Mouse (Mus musculus) MEL (cell line): ENCODE data around the gene Chmp1a.

Source experiments
- CTCF ChIP-seq, 3 experiments: IDR thresholded peaks in 2 of 3; conservative IDR thresholded peaks in 1 of 3; 2 replicates each; pipeline ENCODE4 v1.5.1; 2011 to 2012; ENCODE audit warnings: low read length in 3 of 3, low read depth in 2 of 3, mild to moderate bottlenecking in 2 of 3, improper control_type of control experiment in 1 of 3, inconsistent platforms in 1 of 3, mixed read lengths in 1 of 3, moderate library complexity in 1 of 3; ENCODE audit not compliant: control insufficient read depth in 1 of 3, insufficient read depth in 1 of 3, poor library complexity in 1 of 3, severe bottlenecking in 1 of 3
- JUND ChIP-seq: IDR thresholded peaks from 2 replicates; pipeline ENCODE4 v1.6.1; 2011; ENCODE audit warnings: low read depth, mild to moderate bottlenecking, improper control_type of control experiment, low read length
- ZNF384 ChIP-seq: IDR thresholded peaks from 2 replicates; pipeline ENCODE4 v1.6.1; 2012; ENCODE audit warnings: low read depth, mild to moderate bottlenecking, inconsistent platforms, low read length, improper control_type of control experiment

DNA sequence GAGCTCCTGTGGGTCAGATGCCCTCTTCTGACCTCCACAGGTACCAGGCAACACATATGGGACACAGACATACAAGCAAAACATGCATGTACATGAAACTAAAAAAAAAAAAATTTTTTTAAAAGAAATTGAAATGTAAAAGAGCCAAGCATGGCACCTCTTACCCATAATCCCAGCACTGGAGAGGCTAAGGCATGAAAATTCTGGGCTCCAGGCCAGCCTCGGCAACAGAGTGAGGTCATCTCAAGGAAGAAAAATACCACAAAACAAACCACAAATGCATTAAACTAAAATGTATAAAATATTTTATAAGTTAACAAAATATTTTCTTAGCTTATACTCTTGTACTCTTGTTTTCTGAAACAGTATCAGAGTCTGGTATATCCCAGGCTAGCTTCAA lies 8.4 kb upstream of the Chmp1a start:
- TF ChIP-seq JUND (no peak), CTCF (IDR thresholded peaks at IDR 0.05 in 2 of 3, conservative IDR thresholded peaks at IDR 0.05 in 1 of 3; ENCODE audit: control insufficient read depth in 1 of 3, insufficient read depth in 1 of 3, low read depth in 2 of 3, low read length in 3 of 3, poor library complexity in 1 of 3, severe bottlenecking in 1 of 3) (no peak), ZNF384 (no peak)
